Mouse (Mus musculus): Measurements from ENCODE around the gene Rad50. TPM values are rescaled to one million over a fixed set of nuclear protein-coding genes. Genes with fewer than 3 reads are reported as not detected.

Gene Rad50
- polyA plus RNA-seq, 1 experiment from 2014 or later: 21.3 TPM

- Histone ChIP-seq H3K4me3 (replicated peaks; ENCODE audit: low read depth, low read length) (no peak overlapping the region), H3K9me3 (replicated peaks; ENCODE audit: low read length) (no peaks in the 10 kb centered on the region), H3K4me2 (ENCODE audit: low read length) (no peak overlapping the region), H3K4me1 (replicated peaks; ENCODE audit: insufficient read depth, low read length) (no peaks in the 10 kb centered on the region), H3K9ac (ENCODE audit: low read depth, low read length) (no peak overlapping the region), H3K27ac (no peak overlapping the region), H3K36me3 (ENCODE audit: insufficient read depth, low read length) (no peaks in the 10 kb centered on the region), H3K27me3 (ENCODE audit: insufficient read depth, low read length) (no peaks in the 10 kb centered on the region)
- ATAC-seq (replicated peaks; ENCODE audit: low FRiP score, low read depth): no peak
- WGBS: 90% methylated on average over 2 of the region's 2 CpGs
- no peak for DNase-seq (ENCODE audit: low spot score)
- TF ChIP-seq CTCF (IDR thresholded peaks at IDR 0.05; ENCODE audit: low read depth): peak; percentile 38; the same call in 1 of the 2 replicates
Measured at GRCm38 (mm10) chr11:53745260-53745659, 38.1 kb upstream of the Rad50 start.

DNA sequence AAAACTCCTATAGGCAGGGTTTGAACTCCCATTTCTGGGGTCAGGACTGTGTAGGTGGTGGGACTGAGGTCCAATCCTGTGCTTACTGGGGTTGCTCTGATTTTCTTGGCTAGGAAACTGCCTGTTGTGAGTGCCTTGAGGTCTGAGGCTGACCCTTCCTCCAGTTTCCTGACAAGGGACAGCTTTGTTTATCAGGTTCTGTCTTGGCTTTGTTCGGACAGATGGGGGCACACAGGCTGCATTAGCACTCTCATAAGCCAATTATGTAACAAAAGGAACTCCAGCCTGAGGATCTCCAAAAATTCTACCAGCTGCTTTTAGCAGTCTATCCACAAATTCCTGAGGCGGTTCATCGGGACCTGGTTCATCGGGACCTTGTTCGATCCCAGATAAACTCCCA is 35.2 kb upstream of the Rad50 start:
- no peaks in the 10 kb centered on the region for H3K27me3 ChIP-seq (ENCODE audit: insufficient read depth, low read length)
- no peak for ATAC-seq (replicated peaks; ENCODE audit: low FRiP score, low read depth)
- no peak overlapping the region for H3K9ac ChIP-seq (ENCODE audit: low read depth, low read length)
- H3K4me1 ChIP-seq (replicated peaks; ENCODE audit: insufficient read depth, low read length): no peaks in the 10 kb centered on the region
- no peaks in the 10 kb centered on the region for H3K36me3 ChIP-seq (ENCODE audit: insufficient read depth, low read length)
- no peaks in the 10 kb centered on the region for H3K9me3 ChIP-seq (replicated peaks; ENCODE audit: low read length)
- peak; percentile 52 for DNase-seq (ENCODE audit: low spot score)
- no peak overlapping the region for H3K27ac ChIP-seq
- H3K4me3 ChIP-seq (replicated peaks; ENCODE audit: low read depth, low read length): no peak overlapping the region
- TF ChIP-seq CTCF (IDR thresholded peaks at IDR 0.05; ENCODE audit: low read depth): peak; percentile 49
- H3K4me2 ChIP-seq (ENCODE audit: low read length): no peak overlapping the region
- WGBS: 45% methylated on average over 5 of the region's 5 CpGs

DNA sequence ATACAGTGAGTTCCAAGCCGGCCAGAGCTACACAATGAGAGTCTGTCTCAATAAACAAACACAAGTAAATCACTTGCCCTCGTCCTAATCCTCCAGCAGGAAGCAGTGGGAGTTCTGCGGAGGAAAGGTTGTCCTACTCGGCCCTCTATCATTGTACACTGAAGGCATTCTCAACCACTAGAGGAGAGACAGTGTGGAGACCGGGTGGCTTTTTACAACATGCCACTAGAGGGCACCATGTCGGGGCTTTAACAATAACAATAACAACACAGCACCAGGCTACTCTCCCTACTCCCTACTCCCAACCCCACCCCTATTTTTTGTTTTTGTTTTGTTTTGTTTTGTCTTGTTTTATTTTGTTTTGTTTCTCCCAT is 30.4 kb upstream of the Rad50 start:
- Histone ChIP-seq H3K4me1 (replicated peaks; ENCODE audit: insufficient read depth, low read length) (no peaks in the 10 kb centered on the region), H3K9ac (ENCODE audit: low read depth, low read length) (no peak overlapping the region), H3K4me3 (replicated peaks; ENCODE audit: low read depth, low read length) (no peak overlapping the region), H3K36me3 (ENCODE audit: insufficient read depth, low read length) (no peaks in the 10 kb centered on the region), H3K9me3 (replicated peaks; ENCODE audit: low read length) (no peaks in the 10 kb centered on the region), H3K27me3 (ENCODE audit: insufficient read depth, low read length) (no peaks in the 10 kb centered on the region), H3K27ac (peak overlapping the region; percentile 33; the same call in 1 of the 2 replicates), H3K4me2 (ENCODE audit: low read length) (no peak overlapping the region)
- TF ChIP-seq CTCF (IDR thresholded peaks at IDR 0.05; ENCODE audit: low read depth): peak; percentile 70
- WGBS: 33% methylated on average over 6 of the region's 6 CpGs
- peak; percentile 85 for DNase-seq (ENCODE audit: low spot score)
- ATAC-seq (replicated peaks; ENCODE audit: low FRiP score, low read depth): peak; percentile 63; the same call in 1 of the 2 replicates

- peak; percentile 91 for TF ChIP-seq CTCF (IDR thresholded peaks at IDR 0.05; ENCODE audit: low read depth)
- H3K9me3 ChIP-seq (replicated peaks; ENCODE audit: low read length): no peaks in the 10 kb centered on the region
- no peak overlapping the region for H3K4me2 ChIP-seq (ENCODE audit: low read length)
- peak; percentile 95 for DNase-seq (ENCODE audit: low spot score)
- no peaks in the 10 kb centered on the region for H3K27me3 ChIP-seq (ENCODE audit: insufficient read depth, low read length)
- peak; percentile 79 for ATAC-seq (replicated peaks; ENCODE audit: low FRiP score, low read depth)
- 46% methylated on average over 14 of the region's 14 CpGs for WGBS
- H3K27ac ChIP-seq: peak overlapping the region; percentile 33; the same call in 1 of the 2 replicates
- no peak overlapping the region for H3K9ac ChIP-seq (ENCODE audit: low read depth, low read length)
- H3K4me3 ChIP-seq (replicated peaks; ENCODE audit: low read depth, low read length): no peak overlapping the region
- no peaks in the 10 kb centered on the region for H3K4me1 ChIP-seq (replicated peaks; ENCODE audit: insufficient read depth, low read length)
- H3K36me3 ChIP-seq (ENCODE audit: insufficient read depth, low read length): no peaks in the 10 kb centered on the region
Measured at GRCm38 (mm10) chr11:53736771-53737572, 29.9 kb upstream of the Rad50 start.

- Histone ChIP-seq H3K4me3 (replicated peaks; ENCODE audit: low read depth, low read length) (no peak overlapping the region), H3K4me1 (replicated peaks; ENCODE audit: insufficient read depth, low read length) (no peaks in the 10 kb centered on the region), H3K4me2 (ENCODE audit: low read length) (peak overlapping the region; percentile 36), H3K9ac (ENCODE audit: low read depth, low read length) (no peak overlapping the region), H3K27ac (no peak overlapping the region), H3K9me3 (replicated peaks; ENCODE audit: low read length) (no peaks in the 10 kb centered on the region), H3K27me3 (ENCODE audit: insufficient read depth, low read length) (no peaks in the 10 kb centered on the region), H3K36me3 (ENCODE audit: insufficient read depth, low read length) (no peaks in the 10 kb centered on the region)
- DNase-seq (ENCODE audit: low spot score) (peak; percentile 83), ATAC-seq (replicated peaks; ENCODE audit: low FRiP score, low read depth) (peak; percentile 68; the same call in 1 of the 2 replicates)
- WGBS: 20% methylated on average over 17 of the region's 17 CpGs
- TF ChIP-seq CTCF (IDR thresholded peaks at IDR 0.05; ENCODE audit: low read depth): peak; percentile 95
Measured at GRCm38 (mm10) chr11:53735682-53736245, 28.6 kb upstream of the Rad50 start.

DNA sequence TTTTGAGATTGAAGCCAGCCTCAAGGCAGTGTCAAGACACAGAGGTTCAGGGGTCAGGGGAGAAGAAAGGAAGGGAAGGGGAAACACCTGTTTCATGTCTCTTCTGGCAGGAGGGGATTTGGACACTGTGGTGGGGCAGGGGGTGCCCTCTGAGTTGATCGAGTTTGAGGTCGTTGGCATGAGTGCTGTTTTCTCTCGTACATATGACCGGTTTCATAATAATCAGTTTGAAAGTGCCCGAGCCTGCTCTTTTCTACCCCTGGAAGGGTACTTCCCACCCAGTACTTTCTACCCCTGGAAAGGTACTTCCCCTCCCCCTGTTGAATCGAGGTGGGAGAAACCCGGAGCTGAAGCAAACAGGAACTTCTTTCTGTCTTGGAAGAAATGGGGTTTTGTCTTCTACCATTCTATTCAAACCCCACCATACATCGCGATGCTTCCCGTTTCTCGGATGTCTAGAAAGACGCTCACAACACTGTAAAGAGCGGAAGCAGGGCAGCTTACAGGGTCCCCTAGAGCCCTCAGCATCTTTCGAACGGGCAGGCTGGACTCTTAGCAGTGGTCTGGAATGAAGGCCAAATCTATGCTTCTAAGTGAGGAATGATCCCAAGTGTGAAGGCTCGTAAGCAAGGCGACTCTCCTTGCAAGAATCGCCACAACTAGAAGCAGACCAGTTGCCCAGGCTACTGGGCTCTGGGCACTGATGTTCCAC is 28.0 kb upstream of the Rad50 start:
- no peak for DNase-seq (ENCODE audit: low spot score)
- Histone ChIP-seq H3K9ac (ENCODE audit: low read depth, low read length) (no peak overlapping the region), H3K9me3 (replicated peaks; ENCODE audit: low read length) (no peaks in the 10 kb centered on the region), H3K27me3 (ENCODE audit: insufficient read depth, low read length) (no peaks in the 10 kb centered on the region), H3K27ac (no peak overlapping the region), H3K4me1 (replicated peaks; ENCODE audit: insufficient read depth, low read length) (no peaks in the 10 kb centered on the region), H3K4me2 (ENCODE audit: low read length) (0 out of 2 replicates have a peak overlapping the region, but pooled peaks have one; percentile 36), H3K36me3 (ENCODE audit: insufficient read depth, low read length) (no peaks in the 10 kb centered on the region), H3K4me3 (replicated peaks; ENCODE audit: low read depth, low read length) (no peak overlapping the region)
- no peak for TF ChIP-seq CTCF (IDR thresholded peaks at IDR 0.05; ENCODE audit: low read depth)
- 64% methylated on average over 18 of the region's 18 CpGs for WGBS
- no peak for ATAC-seq (replicated peaks; ENCODE audit: low FRiP score, low read depth)
